Mouse (Mus musculus): ENCODE results near the gene Klhl3. TPM values are rescaled to one million over a fixed set of nuclear protein-coding genes. Genes with fewer than 3 reads are reported as not detected.

Klhl3 gene
- polyA plus RNA-seq (2012; rRNA removed) = 2.8 and 3.3 TPM in 2 replicates

DNA sequence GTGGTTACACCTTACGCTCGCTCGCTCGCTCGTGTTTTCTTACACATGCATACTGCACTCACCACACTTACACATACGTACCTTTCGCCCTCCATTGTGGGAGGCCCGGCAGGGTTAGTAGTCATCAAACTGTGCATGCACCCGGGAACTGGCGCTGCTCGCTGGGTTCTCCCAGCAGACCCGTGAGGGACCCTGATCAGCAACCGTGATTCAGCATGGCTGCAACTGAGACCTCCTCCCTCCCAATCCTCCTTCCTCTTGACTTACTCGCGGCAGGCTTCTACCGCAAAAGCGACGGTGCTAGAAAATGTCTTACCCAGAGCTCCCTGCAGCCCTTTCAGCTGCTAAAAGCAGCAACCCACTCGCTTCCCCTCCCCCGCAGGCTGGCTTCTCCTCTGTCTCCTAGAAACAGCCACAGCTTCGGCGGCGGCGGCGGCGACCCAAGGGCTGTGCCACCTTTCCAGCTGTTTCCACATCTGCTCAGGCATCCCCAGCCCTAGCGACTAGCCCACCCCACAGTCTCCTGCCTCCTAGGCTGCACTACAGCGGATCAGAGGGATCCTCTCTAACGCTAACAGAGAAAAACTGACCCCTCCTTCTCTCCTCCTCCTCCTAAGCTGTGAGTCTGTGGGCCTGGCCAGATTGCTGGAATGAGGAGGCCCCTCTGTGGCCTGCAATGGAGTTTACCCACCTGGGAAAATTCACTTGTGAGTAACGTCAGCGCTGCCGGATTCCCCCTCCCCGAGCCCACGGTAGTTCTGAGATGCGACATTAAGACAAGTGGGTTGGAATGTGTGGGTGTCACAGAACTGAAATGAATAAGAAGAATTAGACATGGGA lies at the start of gene Klhl3:
Klhl3 (minus strand) TSS at position 532 of the 840 bp plus-strand sequence.

DNA sequence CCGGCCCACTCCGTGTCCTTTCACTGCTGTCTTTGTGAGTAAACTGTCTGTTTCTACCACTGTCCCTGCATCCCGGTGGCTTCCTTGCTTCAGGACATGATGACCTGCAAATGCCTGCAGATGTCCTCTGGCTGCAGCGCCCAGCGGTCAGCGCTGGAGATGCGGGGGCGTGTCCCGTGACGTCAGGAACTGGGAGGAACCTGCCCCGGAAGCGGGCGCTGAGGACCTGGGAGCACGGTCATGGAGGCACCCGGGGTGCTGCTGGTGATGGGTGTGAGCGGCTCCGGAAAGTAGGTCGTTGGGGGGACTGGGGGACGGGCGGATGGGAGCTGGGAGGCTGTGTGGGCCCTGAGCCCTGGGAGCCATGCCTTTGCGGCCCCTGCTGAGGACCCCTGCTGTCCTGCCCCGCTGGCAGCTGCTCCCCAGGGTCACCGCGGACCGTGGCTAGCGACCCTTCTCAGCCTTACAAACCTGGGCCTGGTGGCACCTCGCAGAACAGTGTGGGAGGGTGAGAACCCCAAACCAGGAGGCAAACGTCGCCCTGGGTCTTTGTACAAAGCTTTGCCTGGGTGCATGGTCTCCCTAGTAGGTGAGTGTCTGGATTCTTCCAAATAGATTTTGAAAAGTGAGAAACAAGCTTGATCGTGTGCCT lies 44.2 kb upstream of the Klhl3 start, which contains the start of gene Idnk:
Idnk (plus strand) TSS at position 203 of the 652 bp plus-strand sequence.

DNA sequence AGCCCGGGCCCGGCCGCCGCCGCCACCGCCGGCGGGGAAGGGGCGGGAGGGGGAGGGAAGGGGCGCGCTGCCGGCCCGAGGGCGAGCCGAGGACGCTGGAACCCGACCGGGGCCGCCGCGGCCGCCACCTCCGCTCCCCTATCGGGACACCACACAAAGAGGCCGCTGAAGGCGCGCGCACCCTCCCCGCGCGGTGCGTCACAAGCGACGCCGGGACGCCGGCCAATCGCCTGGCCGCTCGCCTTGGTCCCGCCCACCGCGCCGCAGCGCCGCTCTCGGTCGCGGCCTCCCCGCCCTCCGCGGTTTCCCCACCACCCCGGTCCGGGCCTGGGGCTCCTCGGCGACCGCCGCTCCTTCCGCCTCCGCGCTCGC lies 15.0 kb upstream of the Klhl3 start, which contains the start of gene Hnrnpa0:
Hnrnpa0 (minus strand) TSS at position 161 of the 372 bp plus-strand sequence.

Other genes starting within 250 kb of the Klhl3 start
- gene Spock1, start 205.3 kb downstream of the Klhl3 start, polyA plus RNA-seq (2012; rRNA removed) = 11.9 and 14.7 TPM in 2 replicates
- 354 and 663 TPM in 2 replicates for gene Hnrnpa0, start 15.0 kb upstream of the Klhl3 start, polyA plus RNA-seq (2012; rRNA removed)
- gene Idnk, start 44.1 kb upstream of the Klhl3 start, polyA plus RNA-seq (2012; rRNA removed) = 26.0 and 52.7 TPM in 2 replicates
- gene Ubqln1, start 102.1 kb upstream of the Klhl3 start, polyA plus RNA-seq (2012; rRNA removed) = 58.6 and 88.6 TPM in 2 replicates
- gene Gkap1, start 162.1 kb upstream of the Klhl3 start, polyA plus RNA-seq (2012; rRNA removed) = 37.1 and 44.9 TPM in 2 replicates
- 1.3 and 4.7 TPM in 2 replicates for gene Kif27, start 245.5 kb upstream of the Klhl3 start, polyA plus RNA-seq (2012; rRNA removed)

Data from central nervous system, embryonic 11.5 days (tissue).